Mouse (Mus musculus): ENCODE measurements around the gene Sec24d. TPM values are rescaled to one million over a fixed set of nuclear protein-coding genes. Genes with fewer than 3 reads are reported as not detected.

Gene Sec24d
- 100 to 1,000 TPM in 1 of 2 experiments, 10 to 100 TPM in 1; 86.7 to 183 TPM for total RNA-seq (2021)
- long read RNA-seq, experiment 1, transcript Sec24d-201 (23 exons, 3,903 nt), result major isoform, 27 of 65 reads
- long read RNA-seq, experiment 1, partial matches to known transcripts, result 33 of 65 reads
- long read RNA-seq, experiment 1, other reads (novel, unspliced or antisense), result 3 of 65 reads
- long read RNA-seq, experiment 2, transcript Sec24d-201 (23 exons, 3,903 nt), result major isoform, 8 of 11 reads
- long read RNA-seq, experiment 2, partial matches to known transcripts, result 2 of 11 reads
- long read RNA-seq, experiment 2, other reads (novel, unspliced or antisense), result 0 of 11 reads

GRCm38 (mm10) chr3:123266753-123267651, at the start of gene Sec24d:
Gene Sec24d, plus strand, starts transcription at chr3:123267455.
- DNase-seq, result peak; percentile 89 to 92

- DNase-seq, result no peak
Observed at GRCm38 (mm10) chr3:123218646-123219045, 48.6 kb upstream of the Sec24d start.

- no peak for DNase-seq
Observed at GRCm38 (mm10) chr3:123227276-123227675, 40.0 kb upstream of the Sec24d start.

GRCm38 (mm10) chr3:123231639-123232038, 35.6 kb upstream of the Sec24d start:
- no peak for DNase-seq

GRCm38 (mm10) chr3:123234191-123234836, 32.9 kb upstream of the Sec24d start:
- DNase-seq, result peak; percentile 39 to 55

- no peak for DNase-seq
Observed at GRCm38 (mm10) chr3:123235495-123235894, 31.8 kb upstream of the Sec24d start.

- DNase-seq, result peak; percentile 83 to 89
Observed at GRCm38 (mm10) chr3:123235921-123236320, 31.3 kb upstream of the Sec24d start, which contains the start of gene Synpo2. Gene Synpo2, minus strand, starts transcription at chr3:123236149.

GRCm38 (mm10) chr3:123237039-123237438, 30.2 kb upstream of the Sec24d start:
- DNase-seq, result no peak

GRCm38 (mm10) chr3:123237446-123237845, 29.8 kb upstream of the Sec24d start:
- no peak for DNase-seq

- DNase-seq, result no peak
Observed at GRCm38 (mm10) chr3:123244376-123244775, 22.9 kb upstream of the Sec24d start.

- no peak for DNase-seq
Observed at GRCm38 (mm10) chr3:123245646-123246045, 21.6 kb upstream of the Sec24d start.

GRCm38 (mm10) chr3:123256181-123257101, 10.8 kb upstream of the Sec24d start:
- no peak for DNase-seq

GRCm38 (mm10) chr3:123258709-123259108, 8.5 kb upstream of the Sec24d start:
- no peak for DNase-seq

GRCm38 (mm10) chr3:123264706-123265105, 2.5 kb upstream of the Sec24d start:
- DNase-seq, result no peak

- peak; percentile 81 to 85 for DNase-seq
Observed at GRCm38 (mm10) chr3:123267741-123268201, 516 bp downstream of the Sec24d start.

- peak; percentile 57 to 78 for DNase-seq
Observed at GRCm38 (mm10) chr3:123282866-123283615, 15.8 kb downstream of the Sec24d start.

- no peak for DNase-seq
Observed at GRCm38 (mm10) chr3:123284284-123284683, 17.0 kb downstream of the Sec24d start.

GRCm38 (mm10) chr3:123285649-123286048, 18.4 kb downstream of the Sec24d start:
- no peak for DNase-seq

GRCm38 (mm10) chr3:123288856-123289570, 21.8 kb downstream of the Sec24d start:
- no peak for DNase-seq

GRCm38 (mm10) chr3:123291670-123292069, 24.4 kb downstream of the Sec24d start:
- peak; percentile 27 to 47 for DNase-seq
